Mouse (Mus musculus) kidney, embryonic 14.5 days (tissue): ENCODE data around the gene Acads. TPM values are rescaled to one million over a fixed set of nuclear protein-coding genes. Genes with fewer than 3 reads are reported as not detected.

Source experiments
- ATAC-seq: fragments of 200-750 bp; cut with Nextera tagmentation; 2 replicates; pipeline ENCODE4 v1.8.0; 2017; ENCODE audit warnings: moderate number of reproducible peaks, mild to moderate bottlenecking, moderate TSS enrichment, moderate library complexity; ENCODE audit not compliant: low FRiP score, low TSS enrichment
- H3K27ac ChIP-seq: fragments of 300-500 bp; sonication (generic); 2 replicates; pipeline ENCODE4 v1.5.1; 2014; ENCODE audit warnings: low read depth, mild to moderate bottlenecking, low read length, moderate library complexity, mixed read lengths
- H3K27me3 ChIP-seq: fragments of 300-500 bp; sonication (generic); 2 replicates; pipeline ENCODE4 v1.6.1; 2014; ENCODE audit warnings: mild to moderate bottlenecking, low read length; ENCODE audit not compliant: control insufficient read depth, insufficient read depth
- H3K36me3 ChIP-seq: fragments of 300-500 bp; sonication (generic); 2 replicates; pipeline ENCODE4 v1.6.1; 2014; ENCODE audit warnings: low read length, mixed read lengths; ENCODE audit not compliant: control insufficient read depth, insufficient read depth
- H3K4me1 ChIP-seq: fragments of 300-500 bp; sonication (generic); 2 replicates; pipeline ENCODE4 v1.6.1; 2014; ENCODE audit warnings: low read length, mixed read lengths; ENCODE audit not compliant: control insufficient read depth, insufficient read depth
- H3K4me2 ChIP-seq: fragments of 300-500 bp; sonication (generic); replicated peaks from 2 replicates; pipeline ENCODE4 v1.6.1; 2014; ENCODE audit warnings: low read depth, mild to moderate bottlenecking, low read length
- H3K4me3 ChIP-seq: fragments of 300-500 bp; sonication (generic); 2 replicates; pipeline ENCODE4 v1.5.1; 2014; ENCODE audit warnings: mild to moderate bottlenecking, low read length
- H3K9ac ChIP-seq: fragments of 300-500 bp; sonication (generic); 2 replicates; pipeline ENCODE4 v1.6.1; 2014; ENCODE audit warnings: low read depth, mild to moderate bottlenecking, low read length, moderate library complexity
- H3K9me3 ChIP-seq: fragments of 300-500 bp; sonication (generic); 2 replicates; pipeline ENCODE4 v1.6.1; 2016; ENCODE audit warnings: low read length; ENCODE audit not compliant: control insufficient read depth
- WGBS: fragments of 180-500 bp; shearing (Covaris S2); extraction: QIAGEN DNeasy Blood & Tissue Kit; methylation state at CpG from one replicate; pipeline ENCODE4 v1.1.7; 2014; 5-methylcytosine and 5-hydroxymethylcytosine counted together
- polyA plus RNA-seq: library from polyadenylated mRNA; unstranded; fragments of >200 nt; fragmentation: Nextera tagmentation; extraction: Ambion mirVana; gene quantifications from 2 replicates; pipeline ENCODE4 v1.2.1, GENCODE M21; 2014

The Acads gene
- polyA plus RNA-seq, 1 experiment from 2014 or later: 54.2 TPM

DNA sequence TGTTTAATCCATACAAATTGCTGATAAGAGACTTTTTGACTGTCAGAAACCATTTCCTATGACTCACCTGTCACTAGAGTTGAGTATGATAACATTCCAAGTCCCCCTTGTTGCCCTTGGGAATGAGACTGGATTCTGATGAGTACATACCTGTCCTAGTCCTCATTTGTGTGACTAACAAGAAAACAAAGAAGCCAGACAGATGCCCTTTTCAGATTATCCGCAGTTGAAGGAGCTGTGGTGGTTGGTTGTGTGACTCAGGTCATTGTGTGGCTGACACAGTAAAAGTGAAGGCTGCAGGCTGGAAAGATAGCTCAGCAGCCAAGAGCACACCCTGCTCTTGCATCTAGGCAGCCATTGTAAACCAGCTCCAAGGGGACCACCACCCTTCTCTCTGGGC is 56.6 kb downstream of the Acads start:
- Histone ChIP-seq H3K4me3 (no peak overlapping the region), H3K4me2 (no peak overlapping the region), H3K36me3 (peaks cover 12% of the 10 kb centered on the region; the same call in 1 of the 2 replicates), H3K4me1 (no peaks in the 10 kb centered on the region), H3K27me3 (no peaks in the 10 kb centered on the region), H3K27ac (no peak overlapping the region), H3K9me3 (no peaks in the 10 kb centered on the region), H3K9ac (no peak overlapping the region)
- WGBS: 100% methylated on average over 1 of the region's 1 CpGs
- no peak for ATAC-seq

DNA sequence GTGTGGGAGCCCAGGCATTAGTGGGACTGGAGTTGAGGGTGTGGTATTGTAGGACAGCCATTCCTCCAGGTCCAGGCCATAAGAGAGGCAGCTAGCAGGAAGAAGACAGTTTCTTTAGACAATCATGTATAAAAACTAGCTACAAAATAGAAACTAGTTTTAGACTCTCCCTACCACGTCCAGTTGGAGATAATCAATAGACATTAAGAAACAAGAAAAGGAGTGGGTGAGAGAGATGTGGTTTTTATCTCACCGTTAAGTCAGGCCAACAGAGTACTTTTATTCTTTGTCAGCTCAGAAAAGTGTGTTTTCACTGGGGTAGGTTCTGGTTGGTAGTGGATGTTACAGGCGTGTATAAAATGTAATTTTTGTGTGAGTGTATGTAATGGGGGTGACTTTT is 58.2 kb downstream of the Acads start:
- H3K9ac ChIP-seq: no peak overlapping the region
- no peaks in the 10 kb centered on the region for H3K9me3 ChIP-seq
- no peak for ATAC-seq
- peaks cover 12% of the 10 kb centered on the region; the same call in 1 of the 2 replicates for H3K36me3 ChIP-seq
- no peak overlapping the region for H3K27ac ChIP-seq
- no peak overlapping the region for H3K4me3 ChIP-seq
- H3K27me3 ChIP-seq: no peaks in the 10 kb centered on the region
- H3K4me1 ChIP-seq: no peaks in the 10 kb centered on the region
- WGBS: 89% methylated on average over 3 of the region's 3 CpGs
- no peak overlapping the region for H3K4me2 ChIP-seq

Other genes with a start within 250 kb of the Acads start
- 2.2 and 4.0 TPM in 2 replicates for gene Oasl2, start 222.4 kb downstream of the Acads start, polyA plus RNA-seq
- 1.2 and 2.5 TPM in 2 replicates for gene Oasl1, start 196.1 kb downstream of the Acads start, polyA plus RNA-seq
- gene 2210016L21Rik, start 177.2 kb downstream of the Acads start, polyA plus RNA-seq: 51.1 and 58.9 TPM in 2 replicates
- 5.4 and 6.8 TPM in 2 replicates for gene Hnf1a, start 148.3 kb downstream of the Acads start, polyA plus RNA-seq
- gene Sppl3, start 108.2 kb downstream of the Acads start, polyA plus RNA-seq: 23.9 and 26.1 TPM in 2 replicates
- 54.5 and 60.9 TPM in 2 replicates for gene Gm10401, start 21.1 kb downstream of the Acads start, polyA plus RNA-seq
- 26.3 and 50.3 TPM in 2 replicates for gene Unc119b, start 15.6 kb upstream of the Acads start, polyA plus RNA-seq
- 57.8 and 75.5 TPM in 2 replicates for gene Mlec, start 38.8 kb upstream of the Acads start, polyA plus RNA-seq
- gene Cabp1, start 75.0 kb upstream of the Acads start, polyA plus RNA-seq: 2.0 and 2.4 TPM in 2 replicates
- 116 and 120 TPM in 2 replicates for gene Pop5, start 116.5 kb upstream of the Acads start, polyA plus RNA-seq
- 81.9 TPM in 2 replicates for gene Rnf10, start 153.6 kb upstream of the Acads start, polyA plus RNA-seq
- gene Coq5, start 160.3 kb upstream of the Acads start, polyA plus RNA-seq: 39.7 and 58.8 TPM in 2 replicates
- gene Dynll1, start 181.7 kb upstream of the Acads start, polyA plus RNA-seq: 1,720 and 2,039 TPM in 2 replicates
- 320 and 334 TPM in 2 replicates for gene Srsf9, start 207.8 kb upstream of the Acads start, polyA plus RNA-seq
- gene Gatc, start 221.8 kb upstream of the Acads start, polyA plus RNA-seq: 35.8 and 36.9 TPM in 2 replicates
- gene Triap1, start 221.9 kb upstream of the Acads start, polyA plus RNA-seq: 56.2 and 62.2 TPM in 2 replicates
- gene Cox6a1, start 229.6 kb upstream of the Acads start, polyA plus RNA-seq: 911 and 1,119 TPM in 2 replicates